Mouse (Mus musculus) neural tube, embryonic 11.5 days (tissue): ENCODE measurements around the gene BC052040. TPM values are rescaled to one million over a fixed set of nuclear protein-coding genes. Genes with fewer than 3 reads are reported as not detected.

ENCODE experiments used
- ATAC-seq: fragments of 200-750 bp; cut with Nextera tagmentation; 2 replicates; pipeline ENCODE4 v1.8.0; 2017; ENCODE audit warnings: moderate number of reproducible peaks, mild to moderate bottlenecking, moderate TSS enrichment, moderate library complexity; ENCODE audit not compliant: insufficient read depth, low FRiP score, low TSS enrichment
- DNase-seq: peaks from one replicate; pipeline ENCODE4 v3.0.0-alpha.2; 2015; ENCODE audit warnings: low spot score
- H3K27ac ChIP-seq: fragments of 300-500 bp; sonication (generic); 2 replicates; pipeline ENCODE4 v1.5.1; 2014; ENCODE audit warnings: low read depth, mild to moderate bottlenecking, low read length
- H3K27me3 ChIP-seq: fragments of 300-500 bp; sonication (generic); 2 replicates; pipeline ENCODE4 v1.6.1; 2014; ENCODE audit warnings: mild to moderate bottlenecking, low read length, mixed read lengths; ENCODE audit not compliant: control insufficient read depth, insufficient read depth
- H3K36me3 ChIP-seq: fragments of 300-500 bp; sonication (generic); 2 replicates; pipeline ENCODE4 v1.6.1; 2014; ENCODE audit warnings: mild to moderate bottlenecking, low read length, moderate library complexity, mixed read lengths; ENCODE audit not compliant: control insufficient read depth, insufficient read depth
- H3K4me1 ChIP-seq: fragments of 300-500 bp; sonication (generic); 2 replicates; pipeline ENCODE4 v1.6.1; 2014; ENCODE audit warnings: low read length, mixed read lengths; ENCODE audit not compliant: control insufficient read depth, insufficient read depth
- H3K4me2 ChIP-seq: fragments of 300-500 bp; sonication (generic); 2 replicates; pipeline ENCODE4 v1.6.1; 2014; ENCODE audit warnings: low read depth, mild to moderate bottlenecking, moderate library complexity
- H3K4me3 ChIP-seq: fragments of 300-500 bp; sonication (generic); 2 replicates; pipeline ENCODE4 v1.5.1; 2014; ENCODE audit warnings: low read depth, low read length
- H3K9ac ChIP-seq: fragments of 300-500 bp; sonication (generic); 2 replicates; pipeline ENCODE4 v1.6.1; 2014; ENCODE audit warnings: mild to moderate bottlenecking, low read length
- H3K9me3 ChIP-seq: fragments of 300-500 bp; sonication (generic); 2 replicates; pipeline ENCODE4 v1.6.1; 2016; ENCODE audit warnings: low read length; ENCODE audit not compliant: control insufficient read depth
- WGBS: fragments of 180-500 bp; shearing (Covaris S2); extraction: QIAGEN DNeasy Blood & Tissue Kit; methylation state at CpG from one replicate; pipeline ENCODE4 v1.1.7; 2014; 5-methylcytosine and 5-hydroxymethylcytosine counted together
- polyA plus RNA-seq: library from polyadenylated mRNA; unstranded; fragments of >200 nt; fragmentation: Nextera tagmentation; extraction: Ambion mirVana; gene quantifications from 2 replicates; pipeline ENCODE4 v1.2.1, GENCODE M21; 2014

BC052040 gene
- polyA plus RNA-seq, 1 experiment from 2014 or later, result 19.9 TPM

- Histone ChIP-seq H3K27ac (no peak overlapping the region), H3K4me3 (no peak overlapping the region), H3K4me2 (no peak overlapping the region), H3K4me1 (no peaks in the 10 kb centered on the region), H3K9ac (no peak overlapping the region), H3K27me3 (no peaks in the 10 kb centered on the region), H3K9me3 (no peaks in the 10 kb centered on the region), H3K36me3 (no peaks in the 10 kb centered on the region)
- ATAC-seq, result no peak
- DNase-seq, result no peak
- WGBS, result 76% methylated on average over 5 of the region's 5 CpGs
These were observed 192.8 kb downstream of the BC052040 start for GRCm38 (mm10) chr2:115774153-115774908.

- no peak overlapping the region for H3K27ac ChIP-seq
- 50% methylated on average over 8 of the region's 8 CpGs for WGBS
- no peak overlapping the region for H3K4me2 ChIP-seq
- ATAC-seq (no peak), DNase-seq (no peak)
- H3K9ac ChIP-seq, result no peak overlapping the region
- H3K4me3 ChIP-seq, result no peak overlapping the region
- H3K9me3 ChIP-seq, result no peaks in the 10 kb centered on the region
- no peaks in the 10 kb centered on the region for H3K27me3 ChIP-seq
- H3K36me3 ChIP-seq, result no peaks in the 10 kb centered on the region
- no peaks in the 10 kb centered on the region for H3K4me1 ChIP-seq
These were observed 194.1 kb downstream of the BC052040 start for GRCm38 (mm10) chr2:115775488-115776217.

GRCm38 (mm10) chr2:115776924-115777860 lies 195.7 kb downstream of the BC052040 start:
- Histone ChIP-seq H3K4me3 (no peak overlapping the region), H3K9me3 (no peaks in the 10 kb centered on the region), H3K4me2 (no peak overlapping the region), H3K4me1 (no peaks in the 10 kb centered on the region), H3K27ac (no peak overlapping the region), H3K9ac (no peak overlapping the region), H3K27me3 (no peaks in the 10 kb centered on the region), H3K36me3 (no peaks in the 10 kb centered on the region)
- 68% methylated on average over 17 of the region's 17 CpGs for WGBS
- DNase-seq, result peak; percentile 29
- ATAC-seq, result no peak

GRCm38 (mm10) chr2:115780546-115781011 lies 199.1 kb downstream of the BC052040 start:
- Histone ChIP-seq H3K4me3 (no peak overlapping the region), H3K27ac (no peak overlapping the region), H3K9me3 (no peaks in the 10 kb centered on the region), H3K27me3 (no peaks in the 10 kb centered on the region), H3K4me1 (no peaks in the 10 kb centered on the region), H3K36me3 (no peaks in the 10 kb centered on the region), H3K9ac (no peak overlapping the region), H3K4me2 (no peak overlapping the region)
- 82% methylated on average over 5 of the region's 5 CpGs for WGBS
- DNase-seq (no peak), ATAC-seq (no peak)

- no peak for DNase-seq
- Histone ChIP-seq H3K4me3 (no peak overlapping the region), H3K27ac (no peak overlapping the region), H3K4me1 (no peaks in the 10 kb centered on the region), H3K27me3 (no peaks in the 10 kb centered on the region), H3K36me3 (no peaks in the 10 kb centered on the region), H3K9me3 (no peaks in the 10 kb centered on the region), H3K4me2 (no peak overlapping the region), H3K9ac (no peak overlapping the region)
- ATAC-seq, result no peak
- WGBS, result 38% methylated on average over 6 of the region's 6 CpGs
These were observed 204.2 kb downstream of the BC052040 start for GRCm38 (mm10) chr2:115785687-115786086.

GRCm38 (mm10) chr2:115798839-115799238 lies 217.3 kb downstream of the BC052040 start:
- 85% methylated on average over 6 of the region's 6 CpGs for WGBS
- Histone ChIP-seq H3K9ac (no peak overlapping the region), H3K4me3 (no peak overlapping the region), H3K36me3 (no peaks in the 10 kb centered on the region), H3K27me3 (no peaks in the 10 kb centered on the region), H3K27ac (no peak overlapping the region), H3K9me3 (no peaks in the 10 kb centered on the region), H3K4me2 (no peak overlapping the region), H3K4me1 (no peaks in the 10 kb centered on the region)
- ATAC-seq, result no peak
- DNase-seq, result no peak

GRCm38 (mm10) chr2:115808376-115808775 lies 226.9 kb downstream of the BC052040 start:
- Histone ChIP-seq H3K9me3 (no peaks in the 10 kb centered on the region), H3K4me1 (0 out of 2 replicates have a peak, but pooled peaks cover 5% of the 10 kb centered on the region), H3K36me3 (no peaks in the 10 kb centered on the region), H3K9ac (no peak overlapping the region), H3K27ac (no peak overlapping the region), H3K4me3 (no peak overlapping the region), H3K4me2 (no peak overlapping the region), H3K27me3 (no peaks in the 10 kb centered on the region)
- WGBS, result 60% methylated on average over 4 of the region's 4 CpGs
- DNase-seq (no peak), ATAC-seq (no peak)

GRCm38 (mm10) chr2:115813316-115813715 lies 231.8 kb downstream of the BC052040 start:
- peak; percentile 40 for DNase-seq

More at GRCm38 (mm10) chr2:115813316-115813715, 231.8 kb downstream of the BC052040 start:
- ATAC-seq, result peak; percentile 23; the same call in 1 of the 2 replicates
- H3K9me3 ChIP-seq, result no peaks in the 10 kb centered on the region
- H3K4me3 ChIP-seq, result no peak overlapping the region
- H3K27ac ChIP-seq, result no peak overlapping the region
- peak overlapping the region; percentile 27; the same call in 1 of the 2 replicates for H3K4me2 ChIP-seq
- no peaks in the 10 kb centered on the region for H3K36me3 ChIP-seq
- 0 out of 2 replicates have a peak, but pooled peaks cover 6% of the 10 kb centered on the region for H3K4me1 ChIP-seq
- H3K27me3 ChIP-seq, result no peaks in the 10 kb centered on the region
- H3K9ac ChIP-seq, result no peak overlapping the region
- WGBS, result 11% methylated on average over 11 of the region's 11 CpGs
